Mouse (Mus musculus) left cerebral cortex, postnatal 14 days (tissue): ENCODE data around the gene Disc1. TPM values are rescaled to one million over a fixed set of nuclear protein-coding genes. Genes with fewer than 3 reads are reported as not detected.
A peak's percentile ranks its signal among the peaks of the same experiment; 100 is the strongest.

Source experiments
- DNase-seq, 2 experiments: peaks; one replicate each; pipeline ENCODE4 v3.0.0; 2021 to 2022; ENCODE audit warnings: low spot score in 2 of 2, mixed read lengths in 1 of 2
- intact Hi-C: fragments of 180-260 bp; cut with DNase I; formaldehyde crosslinking; loops from one replicate; pipeline ENCODE4 v1.15.1; 2025
- total RNA-seq, 2 experiments: library from RNA; stranded (reverse); gene quantifications; 2 replicates each; pipeline ENCODE4 v1.2.3; 2021

The Disc1 gene
- total RNA-seq, 2 experiments from 2014 or later, result 1.9 to 4.0 TPM

GRCm38 (mm10) chr8:125102303-125102702 lies 48.3 kb downstream of the Disc1 start:
- DNase-seq, result no peak
- intact Hi-C loops, result no loop called here

DNA sequence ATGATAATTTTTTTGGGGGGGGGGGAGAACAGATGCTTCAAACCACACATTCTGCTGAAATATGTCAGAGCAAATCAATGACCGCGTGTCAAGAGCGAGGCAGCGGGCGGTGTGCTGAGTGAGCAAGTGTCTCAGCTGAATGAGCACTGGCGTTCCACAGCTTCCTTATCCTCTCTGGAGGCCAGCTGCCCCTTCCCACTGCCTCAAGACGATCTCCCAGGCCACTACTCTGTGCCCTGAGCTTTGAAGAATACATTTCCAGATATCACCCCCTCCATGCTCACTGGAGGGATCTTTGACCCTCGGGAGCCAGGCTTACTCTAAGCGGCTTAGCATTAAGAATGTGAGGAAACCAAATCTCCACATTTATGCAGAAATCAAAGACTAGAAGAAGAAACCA lies 59.2 kb downstream of the Disc1 start:
- intact Hi-C loops, result no loop called here
- no peak for DNase-seq

- no peak for DNase-seq
- intact Hi-C loops, result no loop called here
These were observed 59.8 kb downstream of the Disc1 start for GRCm38 (mm10) chr8:125113831-125114230.

GRCm38 (mm10) chr8:125115321-125115720 lies 61.3 kb downstream of the Disc1 start:
- no peak for DNase-seq
- intact Hi-C loops, result no loop called here

GRCm38 (mm10) chr8:125116616-125117015 lies 62.6 kb downstream of the Disc1 start:
- intact Hi-C loops, result no loop called here
- DNase-seq, result peak; percentile 53 to 70

DNA sequence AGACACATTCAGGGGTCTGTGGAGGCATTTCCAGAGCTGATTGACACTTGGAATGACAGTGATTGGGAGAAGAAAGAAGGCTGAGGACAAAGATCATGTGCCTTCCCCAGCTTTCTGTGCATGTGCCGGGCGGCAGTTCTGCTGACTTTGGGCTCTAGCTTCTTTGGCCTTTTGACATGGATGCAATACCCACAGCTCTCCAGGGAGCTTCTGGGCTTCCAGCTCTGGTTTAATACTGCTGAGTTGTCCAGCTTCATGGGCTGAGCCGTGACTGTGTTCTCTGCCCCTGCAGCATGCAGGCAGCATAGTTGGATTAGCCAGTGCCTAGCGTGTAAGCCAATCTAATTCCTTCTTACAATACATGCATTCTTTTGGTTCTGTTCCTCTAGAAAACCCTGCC lies 72.5 kb downstream of the Disc1 start:
- intact Hi-C loops, result loop anchor here (10.0 kb wide), 1 partner anchor 438 kb away; the partner anchor contains the start of gene Sipa1l2
- no peak for DNase-seq

- no peak for DNase-seq
- intact Hi-C loops, result loop anchor here (10.0 kb wide), 1 partner anchor 437 kb away; the partner anchor contains the start of gene Sipa1l2
These were observed 73.6 kb downstream of the Disc1 start for GRCm38 (mm10) chr8:125127621-125128020.

DNA sequence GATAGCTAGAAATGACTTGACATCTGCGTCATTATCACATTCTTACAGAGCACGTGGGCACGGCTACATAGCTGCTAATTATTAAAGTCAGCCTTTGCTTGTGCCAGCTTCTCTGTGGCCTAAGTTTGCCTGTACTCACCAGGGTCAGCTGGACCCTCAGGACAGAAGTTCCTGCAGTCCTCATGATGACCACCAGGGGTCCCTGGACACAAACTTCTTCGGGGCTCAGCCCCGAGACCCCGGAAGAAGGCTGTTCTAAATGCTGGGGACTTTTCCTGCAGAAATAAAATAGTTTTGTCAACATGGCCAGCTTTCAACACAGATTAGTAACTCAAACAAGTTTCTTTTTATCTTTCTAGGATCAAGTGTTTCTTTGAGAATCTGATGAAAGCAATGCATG lies 74.3 kb downstream of the Disc1 start:
- DNase-seq, result peak in 1 of 2 experiments; percentile 33
- intact Hi-C loops, result loop anchor here (10.0 kb wide), 1 partner anchor 436 kb away; the partner anchor contains the start of gene Sipa1l2

DNA sequence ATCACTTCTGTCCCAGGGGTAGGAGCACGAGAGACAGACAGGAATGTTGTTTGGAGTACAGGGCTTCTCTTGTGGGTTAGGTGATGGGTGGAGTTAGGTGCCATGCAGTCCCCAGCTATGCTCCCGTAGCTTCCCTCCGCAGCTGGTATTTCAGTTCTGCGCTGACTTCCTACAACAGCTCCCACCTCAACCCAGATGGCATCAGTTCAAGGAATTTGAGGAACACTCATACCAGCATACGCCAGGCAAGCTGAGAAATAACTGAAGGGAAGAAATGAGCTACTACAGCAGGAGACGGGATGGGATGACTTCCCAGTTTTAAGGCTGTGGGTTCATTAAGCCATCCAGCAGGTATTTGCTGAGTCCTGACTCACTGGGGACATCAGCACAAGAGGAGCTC lies 76.8 kb downstream of the Disc1 start:
- DNase-seq, result peak; percentile 12 to 49
- intact Hi-C loops, result no loop called here

- no peak for DNase-seq
- intact Hi-C loops, result no loop called here
These were observed 77.3 kb downstream of the Disc1 start for GRCm38 (mm10) chr8:125131265-125131664.

GRCm38 (mm10) chr8:125133685-125134114 lies 79.7 kb downstream of the Disc1 start:
- peak; percentile 18 to 73 for DNase-seq
- intact Hi-C loops, result no loop called here

- intact Hi-C loops, result no loop called here
- no peak for DNase-seq
These were observed 80.9 kb downstream of the Disc1 start for GRCm38 (mm10) chr8:125134876-125135275.

DNA sequence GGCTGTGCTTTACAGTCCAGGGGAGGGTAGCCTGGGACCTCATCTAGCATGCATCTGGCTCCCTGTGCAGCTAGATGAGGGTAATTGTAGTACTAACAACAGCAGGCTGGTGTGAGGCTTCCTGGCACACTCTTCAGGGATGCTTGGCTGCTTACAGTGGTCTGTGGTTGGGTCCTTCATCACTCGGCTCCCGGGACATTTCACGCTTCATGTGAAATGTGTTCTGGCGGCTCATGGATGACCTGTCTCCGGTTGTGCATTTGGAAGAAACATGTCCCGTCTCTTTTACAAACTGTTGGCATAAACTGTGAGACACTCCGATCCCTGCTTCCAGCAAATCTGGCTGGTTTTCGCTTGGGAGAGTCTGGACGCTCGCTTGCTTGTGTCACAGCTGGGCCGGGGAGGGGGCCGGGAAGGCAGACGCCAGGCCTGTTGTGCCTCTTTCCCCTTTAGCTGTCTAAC lies 85.7 kb downstream of the Disc1 start:
- intact Hi-C loops, result no loop called here
- DNase-seq, result peak; percentile 11 to 24

DNA sequence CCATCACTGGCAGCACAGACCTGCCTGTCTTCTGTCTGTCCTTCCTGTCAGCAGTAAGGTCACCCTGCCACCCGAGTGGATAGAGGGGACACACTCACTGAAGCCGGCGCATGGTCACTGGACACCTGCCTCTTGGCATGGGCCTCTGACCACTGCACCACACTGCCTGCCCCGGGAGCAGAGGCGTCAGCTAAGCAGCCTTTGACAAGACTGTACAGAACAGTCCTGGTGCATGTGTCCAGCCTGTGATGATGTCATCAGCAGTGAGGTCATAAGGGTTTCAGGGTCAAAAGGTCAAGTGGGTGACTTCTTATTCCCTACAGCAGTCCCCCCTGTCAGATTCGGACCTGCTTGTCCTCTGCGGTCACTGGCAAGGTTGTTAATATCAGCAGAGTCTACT lies 87.0 kb downstream of the Disc1 start:
- intact Hi-C loops, result no loop called here
- DNase-seq, result no peak

GRCm38 (mm10) chr8:125156863-125157640 lies 103.1 kb downstream of the Disc1 start:
- no peak for DNase-seq
- intact Hi-C loops, result no loop called here

- DNase-seq, result no peak
- intact Hi-C loops, result no loop called here
These were observed 103.6 kb downstream of the Disc1 start for GRCm38 (mm10) chr8:125157641-125158005.

- intact Hi-C loops, result no loop called here
- DNase-seq, result no peak
These were observed 105.4 kb downstream of the Disc1 start for GRCm38 (mm10) chr8:125159387-125159786.

DNA sequence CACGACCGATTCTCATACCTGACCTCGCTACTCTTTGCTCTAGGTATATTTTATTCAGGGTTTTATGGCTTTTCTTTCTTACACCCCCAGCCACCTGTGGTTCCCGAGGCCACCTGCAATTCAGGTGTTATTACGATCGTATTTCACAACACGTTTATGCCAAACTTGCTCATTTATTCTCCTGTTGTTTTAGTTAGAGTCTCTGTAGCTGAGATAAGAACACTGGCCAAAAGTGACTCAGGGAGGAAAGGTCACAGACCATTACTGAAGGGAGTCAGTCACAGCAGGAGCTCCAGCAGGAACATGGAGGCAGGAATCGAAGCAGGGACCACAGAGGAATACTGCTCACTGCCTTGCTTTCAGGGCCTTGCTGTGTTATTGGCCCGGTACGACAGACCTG lies 109.5 kb downstream of the Disc1 start:
- no peak for DNase-seq
- intact Hi-C loops, result no loop called here

GRCm38 (mm10) chr8:125163906-125164305 lies 109.9 kb downstream of the Disc1 start:
- DNase-seq, result no peak
- intact Hi-C loops, result no loop called here

GRCm38 (mm10) chr8:125165505-125166446 lies 111.8 kb downstream of the Disc1 start:
- intact Hi-C loops, result no loop called here

More at GRCm38 (mm10) chr8:125165505-125166446, 111.8 kb downstream of the Disc1 start:
- peak; percentile 57 to 63 for DNase-seq
